Comparison of ENCODE assay signal across 19 mouse cellular contexts in genomic region chr12:4066681-4067459, GRCm38 (mm10). TPM values are rescaled to one million over a fixed set of nuclear protein-coding genes. Genes with fewer than 3 reads are reported as not detected.
A peak's percentile ranks its signal among the peaks of the same experiment; 100 is the strongest.
DNase-seq lines count a peak whose midpoint lies in the region; ATAC-seq and TF ChIP-seq lines count a peak whose summit lies in the region.
"Had no signal": no experiment of that assay in that cellular context is flagged by ENCODE, and none has a peak within 500 bp of the region (broad histone marks: within the 10 kb centered on the region; RNA-seq: fewer than 3 reads in every experiment).

No protein-coding gene starts in this region.

- ATAC-seq in forebrain, embryonic 11.5 days (replicated peaks; ENCODE audit: low FRiP score): no peak
- ATAC-seq: CD4-positive, CD25-positive, alpha-beta regulatory T cell, adult 4 months; forebrain, embryonic 13.5 days; inflammation-experienced regulatory T-cells, adult 6 months had no signal

- 79% methylated on average over 6 of the region's 6 CpGs for WGBS in forebrain, embryonic 11.5 days

- TF ChIP-seq POLR2A in cortical plate, adult 2 months (IDR thresholded peaks at IDR 0.05; ENCODE audit: extremely low read depth, insufficient read depth, low read length): no peak

- H3K36me3 ChIP-seq in forebrain, embryonic 11.5 days (ENCODE audit: control insufficient read depth, insufficient read depth, low read length): no peaks in the 10 kb centered on the region
- H3K36me3 ChIP-seq: G1E; liver, embryonic 12.5 days had no signal

- no peak for TF ChIP-seq CTCF in cortical plate, adult 2 months (IDR thresholded peaks at IDR 0.05; ENCODE audit: extremely low read depth, insufficient read depth, low read length)

- H3K27ac ChIP-seq in cortical plate, adult 2 months (ENCODE audit: insufficient read depth, low read length): peak overlapping the region; percentile 49
- no peak overlapping the region for H3K27ac ChIP-seq in forebrain, embryonic 11.5 days (ENCODE audit: low read depth, low read length)
- H3K27ac ChIP-seq: forebrain, embryonic 13.5 days; liver, embryonic 12.5 days had no signal

- DNase-seq in left cerebral cortex, adult 18-20 months (ENCODE audit: low spot score in 2 of 2): peak; percentile 50 to 71
- no peak for DNase-seq in left cerebral cortex, postnatal 10 days (ENCODE audit: extremely low spot score in 1 of 2, low spot score in 2 of 2)
- DNase-seq in NIH3T3 (ENCODE audit: low read depth): peak; percentile 58
- peak; percentile 65 to 66 for DNase-seq in left cerebral cortex, postnatal 36 days (ENCODE audit: low spot score in 2 of 2)
- DNase-seq in thymus, postnatal 36 days: no peak
- no peak for DNase-seq in forebrain, embryonic 11.5 days (ENCODE audit: low spot score)
- DNase-seq: cerebellum, adult 9-11 months; heart, adult 18-20 months; kidney, adult 9 months; kidney, postnatal 4 days; layer of hippocampus, postnatal 36 days; midbrain, embryonic 14.5 days; thymus, postnatal 14 days had no signal

- H3K4me3 ChIP-seq in cortical plate, adult 2 months (ENCODE audit: insufficient read depth, low read length): no peak overlapping the region
- no peak overlapping the region for H3K4me3 ChIP-seq in forebrain, embryonic 11.5 days (ENCODE audit: low read depth, low read length)
- H3K4me3 ChIP-seq: forebrain, embryonic 13.5 days; liver, embryonic 12.5 days had no signal

- H3K27me3 ChIP-seq in forebrain, embryonic 11.5 days (ENCODE audit: control insufficient read depth, insufficient read depth, low read length): no peaks in the 10 kb centered on the region
- H3K27me3 ChIP-seq: forebrain, embryonic 13.5 days; liver, embryonic 12.5 days had no signal

- intact Hi-C loops in left cerebral cortex, postnatal 10 days (cut with DNase I): no loop called here
- intact Hi-C loops in left cerebral cortex, postnatal 36 days (cut with DNase I): no loop called here

- no peak overlapping the region for H3K4me2 ChIP-seq in forebrain, embryonic 11.5 days (ENCODE audit: low read depth, low read length, severe bottlenecking)
- H3K4me2 ChIP-seq: forebrain, embryonic 13.5 days; liver, embryonic 12.5 days had no signal

- H3K9ac ChIP-seq in forebrain, embryonic 11.5 days (ENCODE audit: low read length): no peak overlapping the region
- H3K9ac ChIP-seq: forebrain, embryonic 13.5 days; liver, embryonic 12.5 days had no signal

- H3K9me3 ChIP-seq in forebrain, embryonic 11.5 days (ENCODE audit: control insufficient read depth, low read length): no peaks in the 10 kb centered on the region
- H3K9me3 ChIP-seq: forebrain, embryonic 13.5 days; G1E; liver, embryonic 12.5 days had no signal

- 0 out of 2 replicates have a peak, but pooled peaks cover 1% of the 10 kb centered on the region for H3K4me1 ChIP-seq in cortical plate, adult 2 months (ENCODE audit: control insufficient read depth, insufficient read depth, low read length)
- H3K4me1 ChIP-seq in forebrain, embryonic 11.5 days (replicated peaks; ENCODE audit: control insufficient read depth, insufficient read depth, low read length): no peaks in the 10 kb centered on the region
- H3K4me1 ChIP-seq: forebrain, embryonic 13.5 days had no signal

RNA-seq across cellular contexts. Expression of gene Dnajc27, which starts 15.5 kb away (rescaled TPM):
- total RNA-seq in left cerebral cortex, adult 18-20 months (2021): 10 to 100 TPM; 96.7 to 97.1 TPM
- total RNA-seq in left cerebral cortex, postnatal 10 days (2021): 10 to 100 TPM; 63.3 to 63.5 TPM
- 82.4 and 87.4 TPM in 2 replicates for polyA plus RNA-seq in cortical plate, adult 2 months (2012; rRNA removed)
- 100 to 1,000 TPM in 1 of 2 experiments, 10 to 100 TPM in 1; 93.0 to 100 TPM for total RNA-seq in left cerebral cortex, postnatal 36 days (2021)
- 12.9 and 14.9 TPM in 2 replicates for polyA plus RNA-seq in forebrain, embryonic 11.5 days (2014; fragmentation: Nextera tagmentation; extraction: Ambion mirVana)

RNA-seq across cellular contexts. Expression of gene Efr3b, which starts 28.2 kb away (rescaled TPM):
- total RNA-seq in left cerebral cortex, adult 18-20 months (2021): 100 to 1,000 TPM; 110 to 114 TPM
- total RNA-seq in left cerebral cortex, postnatal 10 days (2021): 100 to 1,000 TPM in 1 of 2 experiments, 10 to 100 TPM in 1; 95.7 to 101 TPM
- polyA plus RNA-seq in cortical plate, adult 2 months (2012; rRNA removed): 70.3 and 74.8 TPM in 2 replicates
- total RNA-seq in left cerebral cortex, postnatal 36 days (2021): 100 to 1,000 TPM; 105 TPM
- polyA plus RNA-seq in forebrain, embryonic 11.5 days (2014; fragmentation: Nextera tagmentation; extraction: Ambion mirVana): 13.7 and 14.4 TPM in 2 replicates
- polyA plus RNA-seq: G1E had no signal

Comparison
In these comparisons a context has a peak if more than half of its experiments do, and no peak if none do; other contexts are left out.
1. DNase-seq: peak in left cerebral cortex, adult 18-20 months (2 of 2), NIH3T3 (single experiment) and left cerebral cortex, postnatal 36 days (2 of 2); none in left cerebral cortex, postnatal 10 days (0 of 2), thymus, postnatal 36 days (0 of 2) and forebrain, embryonic 11.5 days (single experiment).